Mouse (Mus musculus): ENCODE measurements at regions not wholly inside any gene's neighbourhood (a gene's known extent, or its start where the extent isn't known, plus 50 kb on each side); places are given as distances from the start of the nearest gene placed in this dataset.

DNA sequence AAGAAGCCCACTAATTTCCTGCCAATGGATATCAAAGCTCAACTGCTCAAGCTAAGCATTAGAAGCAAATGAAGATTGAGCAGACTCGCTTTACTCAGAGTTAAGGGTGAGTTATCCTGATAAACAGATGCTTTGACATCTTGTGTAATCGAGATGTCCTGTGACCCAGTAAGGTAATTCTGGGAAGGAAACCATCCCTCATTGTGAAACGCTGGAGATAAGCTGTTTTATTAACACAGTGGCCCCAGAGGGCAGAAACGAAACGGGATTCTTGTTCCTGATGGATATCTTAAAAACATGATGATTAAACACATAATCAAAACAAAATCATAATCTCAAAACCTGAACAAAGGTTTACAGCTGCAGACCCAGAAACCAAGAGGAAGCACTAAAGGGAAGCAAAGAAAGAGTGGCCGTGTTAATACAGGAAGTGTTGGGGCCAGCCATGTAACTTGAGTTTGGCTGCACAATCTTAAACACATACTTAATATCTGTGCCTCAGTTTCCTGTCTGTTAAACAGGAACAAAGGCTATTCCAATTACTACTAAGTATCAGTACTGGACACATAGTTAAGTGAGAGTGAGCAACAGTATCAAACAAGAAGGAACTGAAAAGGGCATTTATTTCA lies 184.2 kb downstream of the Gm12728 start:
- no peak for DNase-seq

DNA sequence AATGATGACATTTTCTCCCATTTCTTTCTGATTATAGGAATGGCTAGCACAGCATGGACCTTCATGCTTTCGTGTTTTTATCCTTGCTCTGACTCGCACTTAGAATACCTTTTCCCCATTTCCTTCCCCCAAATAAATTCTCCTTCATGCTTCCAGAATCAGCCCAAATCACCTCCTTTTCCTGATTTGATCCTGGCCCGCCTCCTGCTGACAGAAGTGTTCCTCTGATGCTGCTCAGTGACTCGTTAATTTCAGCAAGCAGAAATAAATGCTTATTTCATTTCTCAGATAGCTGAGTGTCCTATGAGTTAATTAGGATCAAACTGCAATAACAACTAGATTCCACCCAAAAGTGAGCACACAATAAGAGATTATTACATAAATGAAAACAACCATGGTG lies 185.3 kb downstream of the Gm12728 start:
- no peak for DNase-seq

DNA sequence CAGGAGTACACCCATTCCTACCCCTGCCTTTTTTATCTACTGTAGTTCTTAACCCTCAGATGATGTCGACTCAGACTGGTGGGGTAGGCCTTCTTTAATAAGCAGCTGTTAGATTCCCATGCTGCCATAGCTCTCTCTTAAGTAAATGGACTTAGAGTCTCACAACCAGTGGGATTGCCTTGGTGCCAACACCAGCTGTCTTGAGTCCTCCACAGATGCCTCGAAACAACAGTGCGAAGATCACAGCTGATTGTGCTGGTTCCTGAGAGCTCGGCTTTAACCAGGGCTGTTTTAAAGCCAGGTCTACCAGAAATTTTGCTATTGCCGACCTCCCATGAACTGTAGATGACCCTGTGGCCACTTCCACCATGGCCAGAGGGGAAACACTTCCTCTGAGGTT lies 189.4 kb downstream of the Gm12728 start:
- no peak for DNase-seq

DNA sequence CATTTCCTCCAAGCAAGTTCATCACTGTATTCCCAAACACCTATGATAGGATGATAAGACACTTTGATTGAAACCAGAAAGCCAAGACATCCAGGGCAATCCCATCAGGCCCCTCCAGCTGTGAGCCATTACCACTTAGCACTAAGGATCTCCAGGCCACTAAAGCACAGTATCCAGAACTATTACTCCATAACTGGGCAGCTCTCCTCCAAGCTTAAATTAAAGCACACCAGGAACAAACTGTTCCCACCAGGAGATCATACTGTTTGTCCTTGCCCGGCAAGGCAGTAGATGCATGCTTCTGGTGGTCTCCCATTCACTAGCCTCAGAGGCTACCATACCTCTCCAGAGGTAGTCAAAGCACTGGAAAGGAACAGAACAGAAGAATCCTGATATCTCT lies 193.3 kb downstream of the Gm12728 start:
- no peak for DNase-seq

DNA sequence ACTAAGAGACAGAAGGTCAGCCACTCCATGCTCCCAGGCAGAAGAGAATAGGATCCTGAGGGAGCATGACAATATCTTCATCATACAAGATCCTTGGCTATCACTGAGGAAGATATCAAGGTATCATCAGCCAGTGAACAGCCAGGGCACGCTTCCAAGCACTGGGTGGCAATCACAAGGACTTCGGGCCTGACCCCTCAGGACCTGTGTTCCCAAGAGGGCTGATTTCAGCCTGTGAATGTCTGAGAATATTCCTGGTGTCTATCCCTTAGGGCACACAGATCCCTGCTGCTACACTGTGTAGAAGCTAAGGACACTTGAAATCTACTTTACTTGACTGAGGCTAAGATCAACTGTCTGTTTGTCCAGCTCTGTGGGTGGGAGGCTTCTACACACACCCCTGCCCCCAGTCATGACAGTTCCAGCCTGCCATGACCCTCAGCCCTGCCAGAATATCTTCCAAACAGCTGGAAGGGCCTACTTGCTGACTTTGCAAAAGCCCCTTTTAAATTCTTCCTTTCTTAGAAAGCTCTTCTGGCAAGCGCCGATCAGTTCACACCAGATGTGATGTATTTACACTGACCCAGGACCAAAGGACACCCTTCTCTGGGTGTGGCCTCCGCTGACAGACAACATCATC lies 198.4 kb downstream of the Gm12728 start:
- DNase-seq: no peak

DNA sequence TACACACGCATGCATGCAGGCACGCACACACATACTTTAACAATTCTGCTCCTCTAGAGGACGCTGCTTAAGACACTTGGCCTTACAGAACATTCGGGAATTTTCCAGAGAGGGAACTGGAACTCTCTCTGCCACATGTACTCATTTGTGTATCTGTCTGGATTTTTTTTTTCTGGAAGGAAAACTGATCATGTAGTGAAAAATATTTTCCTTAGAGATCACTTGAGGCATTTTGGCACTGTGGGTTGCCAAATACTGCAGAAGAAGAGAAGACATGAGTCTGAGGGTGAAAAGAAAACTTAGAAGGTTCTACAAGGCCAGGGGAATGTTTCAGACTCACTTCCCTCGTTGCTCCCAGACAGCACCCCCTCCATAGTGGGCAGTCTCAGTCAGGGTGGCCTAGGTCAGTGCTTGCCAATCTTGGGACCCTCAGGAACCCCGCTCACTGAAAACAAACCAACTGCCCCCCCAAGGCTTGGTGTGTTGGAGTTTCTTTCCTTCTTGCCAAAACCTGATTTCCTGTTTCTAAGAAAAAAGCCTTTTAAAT lies 203.0 kb downstream of the Gm12728 start:
- no peak for DNase-seq

DNA sequence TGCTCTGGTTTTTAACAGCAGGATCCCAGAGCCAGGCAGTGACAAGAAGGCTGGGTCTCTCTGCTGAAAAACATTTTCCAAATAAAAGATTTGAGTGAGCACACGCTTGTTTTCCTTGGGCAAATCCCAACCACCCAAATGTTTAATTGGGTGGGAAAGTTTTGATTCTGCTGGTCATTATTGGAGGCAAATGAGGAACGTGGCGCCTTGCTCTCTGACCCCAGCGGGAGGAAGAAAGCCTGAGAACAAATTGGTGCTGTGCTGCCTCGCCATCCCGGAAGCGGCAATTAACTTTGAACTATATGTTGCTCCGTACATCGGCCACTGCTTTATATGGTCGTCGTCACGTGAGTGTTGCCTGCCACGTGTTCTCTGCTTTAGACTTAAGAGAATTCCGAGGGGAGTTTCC lies 204.7 kb downstream of the Gm12728 start:
- DNase-seq: no peak

DNA sequence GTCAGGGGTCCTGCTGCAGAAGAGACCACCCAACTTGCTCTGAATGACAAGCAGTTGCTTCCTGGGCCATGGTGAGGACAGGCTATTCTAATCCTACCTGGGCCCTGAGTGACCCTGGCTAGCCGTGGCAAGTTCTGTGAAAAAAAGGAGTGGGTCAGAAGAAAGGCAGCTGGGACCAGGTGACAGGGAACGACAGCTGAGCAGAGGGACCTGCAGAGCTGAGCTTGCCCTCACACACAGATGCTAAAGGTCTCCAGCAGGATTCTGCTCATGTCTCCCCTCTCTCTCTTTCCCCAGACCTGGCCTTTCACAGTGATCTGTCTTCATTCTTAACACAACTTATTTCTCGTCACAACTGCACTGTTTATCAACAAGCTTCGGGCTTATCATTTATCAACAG lies 206.4 kb downstream of the Gm12728 start:
- no peak for DNase-seq

DNA sequence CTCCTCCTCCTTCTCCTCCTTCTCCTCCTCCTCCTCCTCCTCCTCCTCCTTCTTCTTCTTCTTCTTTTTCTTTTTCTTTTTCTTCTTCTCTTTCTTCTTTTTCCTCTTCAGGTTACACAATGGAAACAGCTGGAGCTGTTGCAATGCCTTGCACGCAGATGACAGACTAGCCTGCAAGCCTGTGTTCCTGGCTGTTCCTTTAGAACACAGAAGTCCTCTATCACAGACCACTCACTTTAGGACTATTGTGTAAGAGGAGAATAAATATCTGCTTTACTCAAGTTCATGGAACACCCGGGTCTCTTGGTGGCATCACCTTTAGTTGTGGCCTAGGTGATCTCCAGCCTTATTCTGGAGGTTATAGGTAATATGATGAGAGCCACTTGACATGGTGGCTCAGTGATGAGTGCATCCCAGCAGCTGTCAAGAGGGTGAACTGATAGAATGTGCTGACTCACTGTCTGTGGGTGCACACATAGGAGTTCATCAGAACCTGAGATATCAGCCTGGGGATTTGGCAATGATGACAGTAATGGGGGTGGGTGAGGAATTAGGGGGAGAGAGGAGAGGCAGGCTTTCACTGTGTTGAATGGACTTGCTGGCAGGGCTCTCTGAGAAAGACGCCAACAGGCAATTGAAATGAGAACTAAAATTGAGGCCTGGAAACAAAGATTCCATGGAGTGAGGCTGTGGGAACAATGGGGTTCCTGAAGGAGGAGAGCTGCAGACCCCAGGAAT lies 207.4 kb downstream of the Gm12728 start:
- DNase-seq: no peak

DNA sequence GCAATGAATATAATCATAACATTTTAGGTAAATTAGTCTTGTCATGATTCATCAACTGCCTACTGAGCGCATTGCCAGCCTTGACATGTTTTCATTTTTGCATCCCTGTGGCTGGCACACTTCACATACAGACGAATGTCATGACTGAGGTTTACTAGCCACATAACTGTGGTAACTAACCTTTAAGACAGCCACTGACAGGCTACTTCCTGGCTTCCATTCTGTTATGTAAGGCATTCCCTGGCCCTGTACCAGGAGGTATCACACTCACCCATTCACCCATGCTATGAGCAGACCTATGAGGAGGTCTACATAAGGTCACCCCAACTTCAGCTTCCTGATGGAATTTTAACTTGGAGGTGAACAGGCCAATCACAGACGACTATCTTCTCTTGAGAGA lies 212.8 kb downstream of the Gm12728 start:
- DNase-seq: no peak

DNA sequence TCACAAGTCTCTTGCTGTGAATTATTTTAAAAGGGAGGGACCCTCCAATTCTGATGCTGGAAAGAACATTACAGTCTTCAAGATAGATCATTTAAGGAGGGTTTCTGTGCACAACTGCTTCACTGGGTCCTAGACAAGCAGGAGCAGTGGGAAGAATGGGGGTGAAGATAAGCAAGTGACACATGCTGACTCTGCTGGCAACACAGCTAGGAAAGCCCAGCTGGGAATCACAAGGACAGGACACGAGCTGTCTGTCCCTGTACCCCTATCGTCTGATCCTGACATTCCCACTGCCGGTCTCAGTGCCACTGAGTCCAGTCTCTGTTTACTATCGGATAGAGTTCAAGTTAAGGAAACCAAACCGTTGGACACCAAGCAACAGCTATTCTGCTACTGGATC lies 216.3 kb downstream of the Gm12728 start:
- DNase-seq: no peak

DNA sequence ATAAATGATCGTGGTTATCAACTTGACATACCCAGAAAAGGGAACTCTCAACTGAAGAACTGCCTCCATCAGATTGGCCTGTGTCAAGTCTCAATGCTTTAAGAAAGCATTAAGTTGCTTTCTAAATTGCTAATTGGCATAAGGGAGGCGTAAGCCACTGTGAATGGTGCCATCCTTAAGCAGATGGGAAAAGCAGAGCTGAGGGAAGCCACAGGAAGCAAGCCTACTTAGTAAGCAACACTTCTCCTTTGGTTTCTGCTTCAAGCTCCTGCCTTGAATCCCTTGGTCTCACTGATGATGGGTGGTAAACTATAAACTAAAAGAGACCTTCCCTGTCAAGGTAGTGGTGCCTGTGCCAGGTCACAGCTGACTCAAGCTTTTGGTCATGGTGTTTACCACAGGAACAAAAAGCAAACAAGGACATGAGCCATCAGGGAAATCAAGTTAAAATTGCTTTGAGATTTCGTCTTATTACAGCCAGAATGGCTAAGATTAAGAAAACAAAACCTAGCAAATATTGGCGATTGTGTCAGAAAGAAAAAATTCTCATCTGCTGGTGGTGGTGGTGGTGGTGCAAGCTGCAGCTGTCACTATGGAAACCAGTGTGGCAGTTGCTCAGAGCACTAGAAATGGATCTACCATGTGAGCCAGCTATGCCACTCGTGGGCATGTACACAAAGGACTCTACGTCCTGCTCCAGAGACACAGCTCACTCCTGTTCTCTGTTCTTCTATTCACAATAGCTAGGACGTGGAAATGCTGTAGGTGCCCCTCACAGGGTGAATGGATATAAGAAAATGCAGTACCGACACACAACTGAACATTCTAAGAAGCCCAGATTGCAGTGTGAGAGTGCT lies 217.9 kb downstream of the Gm12728 start:
- DNase-seq: no peak

DNA sequence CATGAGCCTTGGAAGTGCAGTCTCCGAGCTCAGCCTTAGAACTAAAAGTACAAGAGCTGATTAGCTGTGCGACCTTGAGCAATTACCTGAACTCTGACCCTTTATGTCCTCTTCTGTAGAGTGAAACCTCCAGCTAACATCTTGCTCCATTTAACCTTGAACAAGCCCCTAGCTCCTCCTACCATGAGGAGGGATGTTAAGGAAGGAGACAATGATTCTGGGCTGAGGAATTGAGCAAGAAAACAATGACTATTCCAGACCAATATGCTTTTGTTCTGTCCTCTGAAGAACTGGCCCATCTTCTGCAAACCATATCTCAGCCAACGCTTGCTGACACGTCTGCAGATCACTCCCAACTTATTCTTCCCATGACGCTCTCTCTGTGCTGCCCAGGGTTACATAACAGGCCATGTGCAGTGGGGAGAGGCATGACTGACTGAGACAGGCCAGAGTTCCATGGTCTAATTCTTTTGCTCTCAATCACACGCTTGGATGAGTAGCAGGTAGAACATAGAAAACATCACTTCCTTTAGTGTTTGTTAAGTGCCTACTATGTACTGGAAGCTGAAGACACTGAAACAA lies 227.5 kb downstream of the Gm12728 start:
- no peak for DNase-seq

DNA sequence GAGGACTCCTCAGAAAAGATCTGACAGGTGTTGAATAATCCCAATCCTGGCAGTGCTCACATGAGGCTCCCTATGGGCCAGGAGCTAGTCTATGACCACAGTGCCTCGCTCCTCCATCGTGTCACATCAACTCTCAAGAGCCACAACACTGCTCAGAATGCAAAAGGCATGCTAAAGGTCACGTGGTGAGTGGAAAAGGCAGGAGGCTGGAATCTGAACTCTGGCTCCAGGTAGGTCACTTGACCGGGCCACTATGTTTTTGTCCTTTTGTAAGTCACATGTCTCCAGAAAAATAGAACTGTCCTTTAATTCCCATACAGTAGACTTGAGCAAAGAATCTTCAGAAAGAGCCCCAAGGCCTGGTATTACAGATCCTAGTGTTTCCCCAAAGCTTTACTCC lies 229.3 kb downstream of the Gm12728 start:
- no peak for DNase-seq

DNA sequence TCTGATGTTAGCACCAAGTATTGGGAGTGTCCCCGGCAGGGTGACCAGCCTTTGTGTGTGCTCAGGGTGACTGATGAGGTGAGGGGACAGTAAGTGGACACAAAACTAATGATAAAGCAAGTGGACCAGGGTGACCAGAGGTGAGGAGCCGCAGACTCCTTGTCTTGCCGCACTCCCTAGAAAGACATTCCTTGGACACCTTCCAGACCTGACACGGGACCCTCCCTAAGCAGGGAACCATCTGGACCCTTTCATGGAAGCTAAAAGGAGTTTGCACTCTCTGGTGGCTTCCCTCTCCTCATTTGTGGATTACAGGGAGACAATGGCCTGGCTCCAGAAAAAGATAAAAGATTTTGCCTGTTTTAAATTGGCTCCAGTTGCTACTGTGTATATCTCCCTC lies 230.7 kb downstream of the Gm12728 start:
- no peak for DNase-seq

DNA sequence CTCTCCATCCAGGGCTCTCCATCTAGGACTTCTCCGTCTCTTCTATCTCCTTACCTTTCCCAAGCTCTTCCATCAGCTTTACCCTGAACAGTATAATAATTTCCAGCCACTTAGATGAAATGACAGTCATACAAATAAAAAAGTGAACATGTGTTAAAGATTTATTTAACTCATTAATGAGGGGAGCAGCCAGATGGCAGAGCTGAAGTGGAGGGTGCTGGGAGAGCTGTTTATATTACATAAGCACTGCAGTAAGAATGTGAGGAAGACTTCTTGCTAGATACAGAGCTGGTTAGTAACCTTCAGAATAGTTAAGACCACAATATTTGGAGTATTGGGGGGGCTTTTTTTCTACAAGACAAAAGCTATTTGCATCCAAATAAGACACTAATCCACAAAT lies 234.9 kb downstream of the Gm12728 start:
- DNase-seq: no peak

DNA sequence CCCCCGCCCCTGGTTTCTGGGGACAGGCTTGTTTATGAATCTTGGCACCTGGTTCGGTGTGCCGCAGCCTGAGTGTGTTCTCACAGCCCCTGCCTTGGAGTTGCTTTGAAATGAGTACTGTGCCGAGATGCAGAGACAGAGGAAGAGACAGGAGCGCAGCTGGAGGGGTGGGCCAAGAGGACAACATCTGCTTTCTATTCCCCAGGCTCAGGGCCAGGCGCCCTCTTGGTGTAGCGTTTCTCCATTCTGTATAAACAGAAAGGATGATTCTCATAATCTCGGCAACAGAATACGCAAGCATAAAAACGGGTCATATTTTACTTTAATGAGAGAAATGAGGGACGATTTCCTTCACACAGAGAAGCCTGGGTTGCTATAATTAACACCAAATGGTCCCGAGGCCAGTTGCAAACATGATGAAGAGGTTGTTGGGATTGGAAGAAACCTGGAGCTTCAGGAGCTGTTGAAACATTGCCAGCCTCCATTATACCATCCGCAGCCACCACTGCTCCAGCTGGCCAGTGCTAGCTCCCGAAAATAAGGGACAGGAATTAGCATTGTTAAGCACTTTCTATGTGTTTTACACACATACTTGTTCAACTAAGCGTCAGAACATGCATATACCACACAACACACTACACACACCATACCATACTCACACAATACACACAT lies 236.4 kb downstream of the Gm12728 start:
- no peak for DNase-seq

DNA sequence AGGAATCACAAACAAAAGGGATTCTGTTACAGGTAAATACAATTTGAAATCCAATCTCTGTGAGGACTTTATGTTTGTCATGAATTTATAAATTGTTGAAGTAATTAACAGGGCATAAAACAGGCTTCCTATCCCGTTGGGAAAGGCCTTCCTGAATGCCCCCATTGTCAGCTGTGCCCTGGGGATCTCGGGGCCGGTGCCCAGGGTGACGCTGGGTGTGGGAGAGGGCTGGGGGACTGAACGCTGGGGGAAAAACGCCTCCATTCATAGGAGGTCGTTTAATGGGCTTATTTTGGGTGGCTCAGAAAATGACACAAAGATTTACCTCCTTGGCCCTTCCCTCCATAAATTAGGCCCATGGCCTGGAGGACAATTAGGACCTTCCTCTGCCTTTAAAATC lies 250.7 kb downstream of the Gm12728 start:
- no peak for DNase-seq

DNA sequence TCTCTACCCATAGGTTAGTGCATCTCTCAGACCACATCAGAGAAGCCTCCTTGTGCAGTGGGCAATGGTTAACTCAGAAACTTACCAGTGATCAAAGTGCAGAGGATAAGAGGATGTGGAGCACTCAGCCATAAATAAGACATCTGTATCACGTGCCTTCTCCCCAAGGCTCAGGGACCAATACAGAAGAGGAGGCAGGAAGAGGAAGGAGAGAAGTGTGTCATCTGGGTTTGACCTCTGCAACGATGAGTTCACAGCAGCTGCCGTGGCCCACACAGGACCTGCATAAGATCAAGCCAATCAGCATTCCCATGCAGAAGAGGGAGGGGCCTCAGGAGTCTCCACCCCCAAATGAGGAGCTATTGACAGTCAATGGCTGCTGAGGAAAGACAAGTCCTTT lies 252.8 kb downstream of the Gm12728 start:
- no peak for DNase-seq

DNA sequence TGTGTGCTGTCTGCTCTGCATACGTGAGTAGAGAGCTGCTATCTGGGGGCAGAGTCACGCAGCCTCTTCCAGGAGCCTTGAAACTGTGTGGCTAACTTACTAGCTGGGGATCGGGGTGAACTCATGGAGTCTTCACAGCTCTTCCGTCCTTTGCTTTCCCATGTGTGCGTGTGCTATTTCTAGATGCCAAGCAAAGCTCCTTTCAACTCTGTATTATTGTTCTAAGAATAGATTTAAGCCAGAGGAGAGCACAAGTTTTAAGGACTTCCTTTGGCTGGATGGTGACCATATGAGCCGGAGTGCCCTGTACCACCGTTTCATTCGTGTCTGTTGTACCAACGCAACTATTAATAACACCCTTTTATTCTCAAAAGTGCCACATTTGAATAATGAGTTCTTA lies 254.0 kb downstream of the Gm12728 start:
- no peak for DNase-seq

DNA sequence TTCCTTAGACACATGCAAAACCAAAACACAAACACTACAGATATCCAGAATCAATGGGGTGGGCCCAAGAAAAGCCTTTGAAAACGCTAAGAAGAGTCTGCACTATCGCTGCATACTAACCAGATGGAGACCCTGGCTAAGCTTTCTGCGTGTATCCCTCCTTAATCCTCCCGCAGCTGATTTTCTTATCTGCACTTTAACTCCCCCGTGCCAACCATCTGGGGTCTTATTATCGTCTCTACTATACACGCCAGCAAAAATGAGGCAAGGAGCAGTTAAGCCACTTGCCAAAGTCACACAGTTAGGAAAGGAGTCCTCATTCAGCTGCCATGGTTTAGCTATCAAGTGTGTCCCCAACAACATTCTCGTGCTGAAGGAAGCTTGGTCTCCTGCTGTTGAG lies 258.4 kb downstream of the Gm12728 start:
- no peak for DNase-seq

DNA sequence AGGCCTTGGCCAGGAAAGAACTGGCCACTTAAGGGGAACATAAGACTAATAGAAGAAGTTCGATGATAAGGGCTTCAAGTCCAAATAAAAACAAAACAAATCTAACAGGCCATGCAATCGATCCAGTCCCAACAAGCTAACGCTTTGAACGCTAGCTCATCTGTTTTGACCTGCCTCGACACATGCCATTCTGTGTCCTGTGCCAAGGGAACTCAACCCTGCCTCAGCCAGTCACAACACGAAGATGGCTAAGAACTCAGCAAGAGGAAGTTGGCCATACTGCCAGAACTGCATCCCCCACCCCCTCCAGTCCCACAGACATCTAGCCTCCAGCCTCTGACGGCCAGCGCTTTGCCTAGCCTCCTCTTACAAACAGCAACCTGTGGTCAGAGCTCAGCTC lies 259.1 kb downstream of the Gm12728 start:
- DNase-seq: no peak

Data from right cerebral cortex, postnatal 25 days (tissue).